Mouse (Mus musculus) frontal cortex, postnatal 25 days (tissue): ENCODE measurements around the gene Chchd1.
"Not testable (repeated sequence)": the region's sequence is repeated elsewhere in the genome, so short reads cannot be mapped to it uniquely, and the experiment has no call there.

ENCODE experiments used
- DNase-seq, 2 experiments: peaks; one replicate each; pipeline ENCODE4 v3.0.0; 2022; ENCODE audit warnings: low spot score in 2 of 2

Gene Chchd1

GRCm38 (mm10) chr14:20686576-20686975, 16.2 kb upstream of the Chchd1 start:
- no peak for DNase-seq

GRCm38 (mm10) chr14:20689009-20689408, 13.8 kb upstream of the Chchd1 start:
- DNase-seq: no peak

- no peak for DNase-seq
These were observed 11.0 kb upstream of the Chchd1 start for GRCm38 (mm10) chr14:20691772-20692171.

GRCm38 (mm10) chr14:20693589-20694101, 9.2 kb upstream of the Chchd1 start:
- no peak for DNase-seq

GRCm38 (mm10) chr14:20694185-20694883, 8.5 kb upstream of the Chchd1 start:
- no peak for DNase-seq

- peak; percentile 62 to 74 for DNase-seq
These were observed 7.7 kb upstream of the Chchd1 start, which contains the start of gene Fut11 for GRCm38 (mm10) chr14:20694884-20695760. Gene Fut11, plus strand, starts transcription at chr14:20694968.

- DNase-seq: no peak
These were observed 6.9 kb upstream of the Chchd1 start for GRCm38 (mm10) chr14:20695761-20696520.

- peak in 1 of 2 experiments; percentile 35 for DNase-seq
These were observed 5.8 kb upstream of the Chchd1 start for GRCm38 (mm10) chr14:20696986-20697385.

- DNase-seq: no peak
These were observed 4.3 kb upstream of the Chchd1 start for GRCm38 (mm10) chr14:20698515-20698914.

GRCm38 (mm10) chr14:20700362-20700761, 2.4 kb upstream of the Chchd1 start:
- no peak for DNase-seq

- no peak for DNase-seq
These were observed 1.3 kb upstream of the Chchd1 start for GRCm38 (mm10) chr14:20701554-20701953.

- no peak for DNase-seq
These were observed 588 bp upstream of the Chchd1 start for GRCm38 (mm10) chr14:20702096-20702740.

- not testable (repeated sequence) for DNase-seq
These were observed 655 bp downstream of the Chchd1 start for GRCm38 (mm10) chr14:20703461-20703860.

- DNase-seq: peak; percentile 76 to 79
These were observed 4.7 kb downstream of the Chchd1 start, which contains the start of gene Zswim8 for GRCm38 (mm10) chr14:20707201-20708190. Gene Zswim8, plus strand, starts transcription at chr14:20707552.

- DNase-seq: no peak
These were observed 5.4 kb downstream of the Chchd1 start for GRCm38 (mm10) chr14:20708239-20708638.

GRCm38 (mm10) chr14:20713832-20714231, 11.0 kb downstream of the Chchd1 start:
- DNase-seq: no peak

- DNase-seq: no peak
These were observed 15.6 kb downstream of the Chchd1 start for GRCm38 (mm10) chr14:20718443-20718842.

- no peak for DNase-seq
These were observed 17.0 kb downstream of the Chchd1 start for GRCm38 (mm10) chr14:20719767-20720166.

- DNase-seq: no peak
These were observed 18.6 kb downstream of the Chchd1 start for GRCm38 (mm10) chr14:20721371-20721770.

- DNase-seq: no peak
These were observed 20.2 kb downstream of the Chchd1 start for GRCm38 (mm10) chr14:20723006-20723405.
